Mouse (Mus musculus): Measurements from ENCODE around the gene Ccr1l1. TPM values are rescaled to one million over a fixed set of nuclear protein-coding genes. Genes with fewer than 3 reads are reported as not detected.

The Ccr1l1 gene
- total and polyA plus RNA-seq, 2 experiments from 2014 or later = not detected

- WGBS = 74% methylated on average over 1 of the region's 1 CpGs
- DNase-seq (ENCODE audit: low spot score) (no peak), ATAC-seq (no peak)
- Histone ChIP-seq H3K4me2 (ENCODE audit: low read depth, low read length) (no peak overlapping the region), H3K9ac (replicated peaks; ENCODE audit: low read length) (no peak overlapping the region), H3K36me3 (ENCODE audit: insufficient read depth, low read length) (no peaks in the 10 kb centered on the region), H3K4me3 (ENCODE audit: low read length) (no peak overlapping the region), H3K9me3 (ENCODE audit: low read length) (no peaks in the 10 kb centered on the region), H3K27me3 (ENCODE audit: insufficient read depth, low read length) (no peaks in the 10 kb centered on the region), H3K27ac (no peak overlapping the region), H3K4me1 (ENCODE audit: insufficient read depth, low read length) (no peaks in the 10 kb centered on the region)
- TF ChIP-seq CTCF (IDR thresholded peaks at IDR 0.05; ENCODE audit: low read depth) = no peak
Observed at GRCm38 (mm10) chr9:123947815-123948214, 30.4 kb downstream of the Ccr1l1 start.

DNA sequence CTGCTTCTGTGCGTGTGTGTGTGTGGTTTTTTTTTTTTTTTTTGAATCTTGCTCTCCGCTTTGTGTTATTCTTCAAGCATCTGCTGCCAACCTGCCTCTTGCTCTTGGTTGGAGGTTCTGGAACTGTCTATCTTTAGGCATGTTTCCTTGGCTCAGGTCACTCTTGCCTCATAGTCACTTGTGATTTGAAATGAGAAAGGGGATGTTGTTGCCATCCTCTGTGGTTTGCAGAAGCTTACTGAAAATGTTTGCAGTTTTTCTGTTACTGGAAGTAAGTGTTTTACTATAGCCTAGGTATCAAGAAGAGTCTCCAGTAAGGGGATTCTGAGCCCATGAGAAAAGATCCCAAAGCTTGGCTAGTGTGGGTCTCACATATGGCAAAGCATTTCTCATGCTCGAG is 36.2 kb downstream of the Ccr1l1 start:
- Histone ChIP-seq H3K36me3 (ENCODE audit: insufficient read depth, low read length) (no peaks in the 10 kb centered on the region), H3K27me3 (ENCODE audit: insufficient read depth, low read length) (no peaks in the 10 kb centered on the region), H3K9ac (replicated peaks; ENCODE audit: low read length) (no peak overlapping the region), H3K4me1 (ENCODE audit: insufficient read depth, low read length) (no peaks in the 10 kb centered on the region), H3K9me3 (ENCODE audit: low read length) (no peaks in the 10 kb centered on the region), H3K4me3 (ENCODE audit: low read length) (no peak overlapping the region), H3K4me2 (ENCODE audit: low read depth, low read length) (no peak overlapping the region), H3K27ac (no peak overlapping the region)
- 82% methylated on average over 3 of the region's 3 CpGs for WGBS
- ATAC-seq (no peak), DNase-seq (ENCODE audit: low spot score) (no peak)
- no peak for TF ChIP-seq CTCF (IDR thresholded peaks at IDR 0.05; ENCODE audit: low read depth)

DNA sequence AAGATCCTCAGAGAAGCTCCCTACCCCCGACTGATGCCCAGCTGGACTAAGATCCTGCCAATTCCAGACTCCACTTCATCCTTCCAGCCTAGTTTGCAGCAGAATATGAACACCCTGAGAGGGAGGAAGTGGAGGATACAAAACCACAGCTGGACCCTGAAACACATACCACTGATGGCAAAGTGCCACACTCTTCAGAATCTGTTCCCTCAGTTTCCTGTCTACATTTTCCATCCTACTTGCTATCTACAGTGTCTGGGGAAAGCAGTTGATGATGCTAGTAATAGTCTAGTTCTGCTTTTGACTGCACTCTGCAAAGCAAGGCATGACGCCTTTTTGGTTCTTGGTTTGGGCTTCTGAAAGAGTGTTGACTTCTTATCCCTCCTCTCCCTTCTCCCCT is 36.9 kb downstream of the Ccr1l1 start:
- no peaks in the 10 kb centered on the region for H3K27me3 ChIP-seq (ENCODE audit: insufficient read depth, low read length)
- H3K27ac ChIP-seq = no peak overlapping the region
- no peak overlapping the region for H3K9ac ChIP-seq (replicated peaks; ENCODE audit: low read length)
- DNase-seq (ENCODE audit: low spot score) (no peak), ATAC-seq (no peak)
- H3K4me1 ChIP-seq (ENCODE audit: insufficient read depth, low read length) = no peaks in the 10 kb centered on the region
- H3K4me3 ChIP-seq (ENCODE audit: low read length) = no peak overlapping the region
- no peaks in the 10 kb centered on the region for H3K36me3 ChIP-seq (ENCODE audit: insufficient read depth, low read length)
- no peaks in the 10 kb centered on the region for H3K9me3 ChIP-seq (ENCODE audit: low read length)
- no peak overlapping the region for H3K4me2 ChIP-seq (ENCODE audit: low read depth, low read length)
- no peak for TF ChIP-seq CTCF (IDR thresholded peaks at IDR 0.05; ENCODE audit: low read depth)
- WGBS = 82% methylated on average over 2 of the region's 2 CpGs

DNA sequence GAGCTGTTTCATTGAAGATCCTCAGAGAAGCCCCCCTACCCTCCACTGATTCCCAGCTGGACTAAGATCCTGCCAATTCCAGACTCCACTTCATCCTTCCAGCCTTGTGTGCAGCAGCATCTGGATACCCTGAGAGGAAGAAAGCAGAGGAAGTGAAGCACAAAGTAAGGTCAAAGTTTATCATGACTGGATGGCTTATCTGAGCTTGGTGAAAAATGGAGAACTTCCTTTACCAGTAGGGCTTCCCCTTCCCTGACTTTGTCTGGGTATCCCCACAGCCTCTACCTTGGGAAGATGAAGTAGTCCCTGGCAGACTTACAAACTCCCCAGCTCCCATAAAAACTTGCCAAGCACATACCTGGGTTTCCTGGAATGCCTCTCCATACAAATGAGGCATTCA is 37.6 kb downstream of the Ccr1l1 start:
- TF ChIP-seq CTCF (IDR thresholded peaks at IDR 0.05; ENCODE audit: low read depth) = no peak
- Histone ChIP-seq H3K27ac (no peak overlapping the region), H3K4me2 (ENCODE audit: low read depth, low read length) (no peak overlapping the region), H3K9ac (replicated peaks; ENCODE audit: low read length) (no peak overlapping the region), H3K27me3 (ENCODE audit: insufficient read depth, low read length) (no peaks in the 10 kb centered on the region), H3K4me3 (ENCODE audit: low read length) (no peak overlapping the region), H3K9me3 (ENCODE audit: low read length) (no peaks in the 10 kb centered on the region), H3K4me1 (ENCODE audit: insufficient read depth, low read length) (no peaks in the 10 kb centered on the region), H3K36me3 (ENCODE audit: insufficient read depth, low read length) (no peaks in the 10 kb centered on the region)
- no peak for DNase-seq (ENCODE audit: low spot score)
- ATAC-seq = no peak

- Histone ChIP-seq H3K9ac (replicated peaks; ENCODE audit: low read length) (no peak overlapping the region), H3K4me3 (ENCODE audit: low read length) (no peak overlapping the region), H3K9me3 (ENCODE audit: low read length) (no peaks in the 10 kb centered on the region), H3K4me1 (ENCODE audit: insufficient read depth, low read length) (no peaks in the 10 kb centered on the region), H3K36me3 (ENCODE audit: insufficient read depth, low read length) (no peaks in the 10 kb centered on the region), H3K27ac (no peak overlapping the region), H3K27me3 (ENCODE audit: insufficient read depth, low read length) (no peaks in the 10 kb centered on the region), H3K4me2 (ENCODE audit: low read depth, low read length) (no peak overlapping the region)
- WGBS = 72% methylated on average over 1 of the region's 1 CpGs
- DNase-seq (ENCODE audit: low spot score) (no peak), ATAC-seq (no peak)
- TF ChIP-seq CTCF (IDR thresholded peaks at IDR 0.05; ENCODE audit: low read depth) = no peak
Observed at GRCm38 (mm10) chr9:123940168-123940567, 38.0 kb downstream of the Ccr1l1 start.

GRCm38 (mm10) chr9:123937989-123938388 is 40.2 kb downstream of the Ccr1l1 start:
- no peak for TF ChIP-seq CTCF (IDR thresholded peaks at IDR 0.05; ENCODE audit: low read depth)

DNA sequence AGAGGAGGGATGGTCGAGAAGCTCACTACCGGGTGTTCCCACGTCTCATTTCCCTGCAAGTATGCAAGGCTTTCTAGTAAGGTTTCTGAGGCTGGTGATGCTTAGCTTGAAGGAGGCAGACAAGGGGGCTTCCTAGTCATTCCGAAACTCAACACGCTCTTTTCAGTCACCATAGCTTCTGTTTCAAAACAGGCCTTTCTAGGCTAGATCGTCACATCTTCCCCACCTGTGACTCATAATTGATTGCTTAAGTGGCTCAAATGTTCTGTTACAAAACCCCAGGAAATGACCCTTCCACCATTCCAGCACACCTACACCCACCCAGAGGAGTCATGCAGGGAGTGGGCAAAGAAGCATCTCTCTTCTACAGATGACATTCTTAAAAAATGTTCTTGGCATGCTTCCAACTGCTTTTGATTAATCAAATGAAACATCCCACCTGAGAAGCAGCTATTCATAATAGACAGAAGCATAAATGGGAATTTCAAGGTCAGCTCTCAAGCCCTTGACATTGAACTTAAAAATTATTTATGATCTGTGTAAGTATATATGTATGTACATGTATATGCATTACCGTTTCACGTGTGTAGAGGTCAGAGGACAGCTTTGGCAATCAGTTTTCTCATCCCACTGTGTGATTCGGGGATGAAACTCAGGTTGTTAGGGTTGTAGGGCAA is 41.5 kb downstream of the Ccr1l1 start:
- no peak for ATAC-seq

More at GRCm38 (mm10) chr9:123937989-123938388, 40.2 kb downstream of the Ccr1l1 start:
- ATAC-seq = no peak
- Histone ChIP-seq H3K4me1 (ENCODE audit: insufficient read depth, low read length) (no peaks in the 10 kb centered on the region), H3K27ac (no peak overlapping the region), H3K27me3 (ENCODE audit: insufficient read depth, low read length) (no peaks in the 10 kb centered on the region), H3K9me3 (ENCODE audit: low read length) (no peaks in the 10 kb centered on the region), H3K4me2 (ENCODE audit: low read depth, low read length) (no peak overlapping the region), H3K36me3 (ENCODE audit: insufficient read depth, low read length) (no peaks in the 10 kb centered on the region), H3K4me3 (ENCODE audit: low read length) (no peak overlapping the region), H3K9ac (replicated peaks; ENCODE audit: low read length) (no peak overlapping the region)
- 92% methylated on average over 2 of the region's 2 CpGs for WGBS
- DNase-seq (ENCODE audit: low spot score) = no peak

More for the DNA sequence above, 41.5 kb downstream of the Ccr1l1 start:
- Histone ChIP-seq H3K9ac (replicated peaks; ENCODE audit: low read length) (no peak overlapping the region), H3K27me3 (ENCODE audit: insufficient read depth, low read length) (no peaks in the 10 kb centered on the region), H3K4me2 (ENCODE audit: low read depth, low read length) (no peak overlapping the region), H3K27ac (no peak overlapping the region), H3K4me3 (ENCODE audit: low read length) (no peak overlapping the region), H3K4me1 (ENCODE audit: insufficient read depth, low read length) (no peaks in the 10 kb centered on the region), H3K36me3 (ENCODE audit: insufficient read depth, low read length) (no peaks in the 10 kb centered on the region), H3K9me3 (ENCODE audit: low read length) (no peaks in the 10 kb centered on the region)
- 87% methylated on average over 9 of the region's 9 CpGs for WGBS
- no peak for TF ChIP-seq CTCF (IDR thresholded peaks at IDR 0.05; ENCODE audit: low read depth)
- no peak for DNase-seq (ENCODE audit: low spot score)

Measured in hindbrain, postnatal 0 days (tissue).